Mouse (Mus musculus) brown adipose tissue, adult 24 weeks (tissue): ENCODE results near the gene Ppid. TPM values are rescaled to one million over a fixed set of nuclear protein-coding genes. Genes with fewer than 3 reads are reported as not detected.
A peak's percentile ranks its signal among the peaks of the same experiment; 100 is the strongest.

ENCODE experiments used
- H3K27ac ChIP-seq: fragments of 200-500 bp; replicated peaks from 2 replicates; pipeline ENCODE4 v1.5.1; 2012; ENCODE audit warnings: low read depth, mild to moderate bottlenecking, low read length
- H3K4me1 ChIP-seq: fragments of 200-500 bp; 2 replicates; pipeline ENCODE4 v1.6.1; 2012; ENCODE audit warnings: low read length, mixed read lengths; ENCODE audit not compliant: control insufficient read depth, insufficient read depth, insufficient read length
- H3K4me3 ChIP-seq: fragments of 200-500 bp; 2 replicates; pipeline ENCODE4 v1.5.1; 2012; ENCODE audit warnings: low read depth, mild to moderate bottlenecking, low read length, moderate library complexity; ENCODE audit not compliant: insufficient read depth
- polyA plus RNA-seq: library from polyadenylated mRNA; stranded (reverse); fragments of >200 nt; gene quantifications from 2 replicates; pipeline ENCODE4 v1.2.4, GENCODE M21; 2012; ENCODE audit not compliant: missing spikeins, insufficient read depth, insufficient read length

The Ppid gene
- polyA plus RNA-seq, result 28.0 and 50.8 TPM in 2 replicates

- H3K4me1 ChIP-seq, result no peaks in the 10 kb centered on the region
- peak within 1 kb of the TSS; percentile 78 for H3K4me3 ChIP-seq
- peak within 1 kb of the TSS; percentile 76 for H3K27ac ChIP-seq
Observed at GRCm38 (mm10) chr3:79590863-79591792, at the start of gene Ppid. Gene Ppid (plus strand): TSS chr3:79591342.

- no peak overlapping the region for H3K4me3 ChIP-seq
- H3K4me1 ChIP-seq, result peaks cover 7% of the 10 kb centered on the region
- no peak overlapping the region for H3K27ac ChIP-seq
Observed at GRCm38 (mm10) chr3:79542585-79542984, 48.6 kb upstream of the Ppid start.

- Histone ChIP-seq H3K4me3 (peak overlapping the region; percentile 6; the same call in 1 of the 2 replicates), H3K27ac (peak overlapping the region; percentile 57)
Observed at GRCm38 (mm10) chr3:79548681-79549437, 42.3 kb upstream of the Ppid start.

GRCm38 (mm10) chr3:79549751-79550393, 41.3 kb upstream of the Ppid start:
- H3K4me3 ChIP-seq, result no peak overlapping the region
- peaks cover 7% of the 10 kb centered on the region; the same call in 1 of the 2 replicates for H3K4me1 ChIP-seq
- H3K27ac ChIP-seq, result no peak overlapping the region

More at GRCm38 (mm10) chr3:79548681-79549437, 42.3 kb upstream of the Ppid start:
- H3K4me1 ChIP-seq, result peaks cover 7% of the 10 kb centered on the region; the same call in 1 of the 2 replicates

GRCm38 (mm10) chr3:79551826-79552552, 39.2 kb upstream of the Ppid start:
- peaks cover 7% of the 10 kb centered on the region; the same call in 1 of the 2 replicates for H3K4me1 ChIP-seq
- no peak overlapping the region for H3K4me3 ChIP-seq
- H3K27ac ChIP-seq, result no peak overlapping the region

GRCm38 (mm10) chr3:79553779-79554178, 37.4 kb upstream of the Ppid start:
- no peak overlapping the region for H3K27ac ChIP-seq
- H3K4me1 ChIP-seq, result peaks cover 9% of the 10 kb centered on the region; the same call in 1 of the 2 replicates
- no peak overlapping the region for H3K4me3 ChIP-seq

- H3K27ac ChIP-seq, result no peak overlapping the region
- H3K4me3 ChIP-seq, result no peak overlapping the region
- H3K4me1 ChIP-seq, result peaks cover 14% of the 10 kb centered on the region
Observed at GRCm38 (mm10) chr3:79555061-79555460, 36.1 kb upstream of the Ppid start.

GRCm38 (mm10) chr3:79559021-79559772, 31.9 kb upstream of the Ppid start:
- Histone ChIP-seq H3K4me1 (peaks cover 15% of the 10 kb centered on the region), H3K4me3 (0 out of 2 replicates have a peak overlapping the region, but pooled peaks have one; percentile 7), H3K27ac (peak overlapping the region; percentile 85)

- Histone ChIP-seq H3K4me3 (0 out of 2 replicates have a peak overlapping the region, but pooled peaks have one; percentile 7), H3K4me1 (peaks cover 15% of the 10 kb centered on the region), H3K27ac (peak overlapping the region; percentile 85)
Observed at GRCm38 (mm10) chr3:79559773-79560045, 31.4 kb upstream of the Ppid start.

- Histone ChIP-seq H3K27ac (no peak overlapping the region), H3K4me1 (peaks cover 18% of the 10 kb centered on the region), H3K4me3 (no peak overlapping the region)
Observed at GRCm38 (mm10) chr3:79560555-79560954, 30.6 kb upstream of the Ppid start.

GRCm38 (mm10) chr3:79561784-79562715, 29.1 kb upstream of the Ppid start:
- Histone ChIP-seq H3K27ac (no peak overlapping the region), H3K4me3 (no peak overlapping the region)

GRCm38 (mm10) chr3:79563511-79563910, 27.6 kb upstream of the Ppid start:
- Histone ChIP-seq H3K4me3 (no peak overlapping the region), H3K27ac (no peak overlapping the region), H3K4me1 (peaks cover 18% of the 10 kb centered on the region)

More at GRCm38 (mm10) chr3:79561784-79562715, 29.1 kb upstream of the Ppid start:
- peaks cover 18% of the 10 kb centered on the region for H3K4me1 ChIP-seq
